Mouse (Mus musculus) hindbrain, embryonic 11.5 days (tissue): ENCODE measurements around the gene Cep85l. TPM values are rescaled to one million over a fixed set of nuclear protein-coding genes. Genes with fewer than 3 reads are reported as not detected.

ENCODE experiments used
- ATAC-seq: fragments of 200-750 bp; cut with Nextera tagmentation; 2 replicates; pipeline ENCODE4 v1.8.0; 2017; ENCODE audit warnings: mild to moderate bottlenecking, moderate TSS enrichment, moderate library complexity; ENCODE audit not compliant: low FRiP score
- DNase-seq: peaks from one replicate; pipeline ENCODE4 v3.0.0-alpha.2; 2015; ENCODE audit warnings: low spot score
- H3K27ac ChIP-seq: fragments of 300-500 bp; sonication (generic); 2 replicates; pipeline ENCODE4 v1.5.1; 2014; ENCODE audit warnings: mild to moderate bottlenecking, low read depth, low read length
- H3K27me3 ChIP-seq: fragments of 300-500 bp; sonication (generic); 2 replicates; pipeline ENCODE4 v1.6.1; 2014; ENCODE audit warnings: mild to moderate bottlenecking, low read length, moderate library complexity, mixed read lengths; ENCODE audit not compliant: control insufficient read depth, insufficient read depth
- H3K36me3 ChIP-seq: fragments of 300-500 bp; sonication (generic); 2 replicates; pipeline ENCODE4 v1.6.1; 2014; ENCODE audit warnings: mild to moderate bottlenecking, low read length, moderate library complexity, mixed read lengths; ENCODE audit not compliant: control insufficient read depth, insufficient read depth
- H3K4me1 ChIP-seq: fragments of 300-500 bp; sonication (generic); replicated peaks from 2 replicates; pipeline ENCODE4 v1.6.1; 2014; ENCODE audit warnings: low read length, mixed read lengths; ENCODE audit not compliant: control insufficient read depth, insufficient read depth
- H3K4me2 ChIP-seq: fragments of 300-500 bp; sonication (generic); replicated peaks from 2 replicates; pipeline ENCODE4 v1.6.1; 2014; ENCODE audit warnings: mild to moderate bottlenecking, low read depth, low read length
- H3K4me3 ChIP-seq: fragments of 300-500 bp; sonication (generic); 2 replicates; pipeline ENCODE4 v1.5.1; 2014; ENCODE audit warnings: low read depth, low read length
- H3K9ac ChIP-seq: fragments of 300-500 bp; sonication (generic); 2 replicates; pipeline ENCODE4 v1.6.1; 2014; ENCODE audit warnings: low read depth, low read length
- H3K9me3 ChIP-seq: fragments of 300-500 bp; sonication (generic); 2 replicates; pipeline ENCODE4 v1.6.1; 2016; ENCODE audit warnings: low read length; ENCODE audit not compliant: control insufficient read depth
- WGBS: fragments of 180-500 bp; shearing (Covaris S2); extraction: QIAGEN DNeasy Blood & Tissue Kit; methylation state at CpG from one replicate; pipeline ENCODE4 v1.1.7; 2014; 5-methylcytosine and 5-hydroxymethylcytosine counted together
- polyA plus RNA-seq: library from polyadenylated mRNA; unstranded; fragments of >200 nt; fragmentation: Nextera tagmentation; extraction: Ambion mirVana; gene quantifications from 2 replicates; pipeline ENCODE4 v1.2.1, GENCODE M21; 2014

The Cep85l gene
- polyA plus RNA-seq, 1 experiment from 2014 or later, result 13.0 TPM

GRCm38 (mm10) chr10:53378981-53379708 is 602 bp downstream of the Cep85l start:
- no peaks in the 10 kb centered on the region for H3K9me3 ChIP-seq
- peak overlapping the region; percentile 96 for H3K27ac ChIP-seq
- peak overlapping the region; percentile 97 for H3K4me3 ChIP-seq
- no peaks in the 10 kb centered on the region for H3K36me3 ChIP-seq
- H3K9ac ChIP-seq, result peak overlapping the region; percentile 97
- DNase-seq (no peak), ATAC-seq (peak; percentile 84)
- peak overlapping the region; percentile 66 for H3K4me2 ChIP-seq
- under 1% methylated on average over 53 of the region's 59 CpGs for WGBS
- no peaks in the 10 kb centered on the region for H3K27me3 ChIP-seq
- H3K4me1 ChIP-seq, result no peaks in the 10 kb centered on the region; the same call in 1 of the 2 replicates

- 72% methylated on average over 6 of the region's 6 CpGs for WGBS
- no peak for ATAC-seq
- Histone ChIP-seq H3K4me3 (peak overlapping the region; percentile 97), H3K36me3 (no peaks in the 10 kb centered on the region), H3K9ac (no peak overlapping the region), H3K27me3 (no peaks in the 10 kb centered on the region), H3K4me1 (no peaks in the 10 kb centered on the region; the same call in 1 of the 2 replicates), H3K9me3 (no peaks in the 10 kb centered on the region), H3K4me2 (peak overlapping the region; percentile 66), H3K27ac (no peak overlapping the region)
- peak; percentile 31 for DNase-seq
Measured at GRCm38 (mm10) chr10:53378296-53378695, 1.5 kb downstream of the Cep85l start.

- Histone ChIP-seq H3K4me1 (no peaks in the 10 kb centered on the region; the same call in 1 of the 2 replicates), H3K36me3 (no peaks in the 10 kb centered on the region), H3K9me3 (no peaks in the 10 kb centered on the region), H3K27me3 (no peaks in the 10 kb centered on the region), H3K4me2 (no peak overlapping the region), H3K9ac (no peak overlapping the region), H3K27ac (no peak overlapping the region), H3K4me3 (no peak overlapping the region)
- no peak for DNase-seq
- ATAC-seq, result no peak
Measured at GRCm38 (mm10) chr10:53377096-53377495, 2.7 kb downstream of the Cep85l start.

GRCm38 (mm10) chr10:53373885-53374578 is 5.7 kb downstream of the Cep85l start:
- H3K9ac ChIP-seq, result no peak overlapping the region
- no peak overlapping the region for H3K4me2 ChIP-seq
- peaks cover 7% of the 10 kb centered on the region; the same call in 1 of the 2 replicates for H3K9me3 ChIP-seq
- no peaks in the 10 kb centered on the region for H3K4me1 ChIP-seq
- DNase-seq, result no peak
- no peak overlapping the region for H3K4me3 ChIP-seq
- 91% methylated on average over 6 of the region's 6 CpGs for WGBS
- H3K36me3 ChIP-seq, result no peaks in the 10 kb centered on the region
- H3K27ac ChIP-seq, result no peak overlapping the region
- H3K27me3 ChIP-seq, result no peaks in the 10 kb centered on the region
- ATAC-seq, result no peak

GRCm38 (mm10) chr10:53367265-53367664 is 12.5 kb downstream of the Cep85l start:
- no peak for ATAC-seq
- H3K4me2 ChIP-seq, result no peak overlapping the region
- 94% methylated on average over 2 of the region's 2 CpGs for WGBS

GRCm38 (mm10) chr10:53364311-53364710 is 15.4 kb downstream of the Cep85l start:
- H3K9ac ChIP-seq, result no peak overlapping the region
- no peak overlapping the region for H3K27ac ChIP-seq
- no peak overlapping the region for H3K4me2 ChIP-seq
- no peaks in the 10 kb centered on the region for H3K4me1 ChIP-seq
- no peak overlapping the region for H3K4me3 ChIP-seq
- H3K27me3 ChIP-seq, result no peaks in the 10 kb centered on the region
- no peak for ATAC-seq
- H3K9me3 ChIP-seq, result no peaks in the 10 kb centered on the region
- DNase-seq, result no peak
- no peaks in the 10 kb centered on the region for H3K36me3 ChIP-seq

More at GRCm38 (mm10) chr10:53367265-53367664, 12.5 kb downstream of the Cep85l start:
- H3K9ac ChIP-seq, result no peak overlapping the region
- H3K27ac ChIP-seq, result no peak overlapping the region
- no peaks in the 10 kb centered on the region for H3K4me1 ChIP-seq
- H3K27me3 ChIP-seq, result no peaks in the 10 kb centered on the region
- no peaks in the 10 kb centered on the region for H3K36me3 ChIP-seq
- H3K9me3 ChIP-seq, result peaks cover 7% of the 10 kb centered on the region; the same call in 1 of the 2 replicates
- no peak for DNase-seq
- H3K4me3 ChIP-seq, result no peak overlapping the region

GRCm38 (mm10) chr10:53359016-53359415 is 20.7 kb downstream of the Cep85l start:
- ATAC-seq (no peak), DNase-seq (no peak)
- H3K27me3 ChIP-seq, result no peaks in the 10 kb centered on the region
- H3K9me3 ChIP-seq, result no peaks in the 10 kb centered on the region
- no peak overlapping the region for H3K9ac ChIP-seq
- no peaks in the 10 kb centered on the region for H3K4me1 ChIP-seq
- no peak overlapping the region for H3K27ac ChIP-seq
- no peak overlapping the region for H3K4me2 ChIP-seq
- no peak overlapping the region for H3K4me3 ChIP-seq
- 96% methylated on average over 3 of the region's 3 CpGs for WGBS
- 0 out of 2 replicates have a peak, but pooled peaks cover 4% of the 10 kb centered on the region for H3K36me3 ChIP-seq

- Histone ChIP-seq H3K27me3 (no peaks in the 10 kb centered on the region), H3K9ac (no peak overlapping the region), H3K4me2 (no peak overlapping the region), H3K9me3 (no peaks in the 10 kb centered on the region), H3K27ac (no peak overlapping the region), H3K36me3 (0 out of 2 replicates have a peak, but pooled peaks cover 4% of the 10 kb centered on the region), H3K4me1 (no peaks in the 10 kb centered on the region), H3K4me3 (no peak overlapping the region)
- 86% methylated on average over 3 of the region's 3 CpGs for WGBS
- DNase-seq, result no peak
- ATAC-seq, result no peak
Measured at GRCm38 (mm10) chr10:53353665-53354064, 26.1 kb downstream of the Cep85l start.

- H3K9me3 ChIP-seq, result no peaks in the 10 kb centered on the region
- H3K4me1 ChIP-seq, result no peaks in the 10 kb centered on the region
- no peaks in the 10 kb centered on the region for H3K27me3 ChIP-seq
- no peak overlapping the region for H3K4me2 ChIP-seq
- H3K9ac ChIP-seq, result no peak overlapping the region
- H3K36me3 ChIP-seq, result no peaks in the 10 kb centered on the region
- no peak overlapping the region for H3K27ac ChIP-seq
- DNase-seq (no peak), ATAC-seq (no peak)
- no peak overlapping the region for H3K4me3 ChIP-seq
- WGBS, result 89% methylated on average over 1 of the region's 1 CpGs
Measured at GRCm38 (mm10) chr10:53349254-53349653, 30.5 kb downstream of the Cep85l start.
